Mouse (Mus musculus) midbrain, embryonic 16.5 days (tissue): Measurements from ENCODE around the gene Calcb. TPM values are rescaled to one million over a fixed set of nuclear protein-coding genes. Genes with fewer than 3 reads are reported as not detected.
A peak's percentile ranks its signal among the peaks of the same experiment; 100 is the strongest.
"Not testable (repeated sequence)": the region's sequence is repeated elsewhere in the genome, so short reads cannot be mapped to it uniquely, and the experiment has no call there.

ENCODE experiments used
- ATAC-seq: fragments of 200-750 bp; cut with Nextera tagmentation; 2 replicates; pipeline ENCODE4 v1.8.0; 2017; ENCODE audit warnings: moderate TSS enrichment
- H3K27ac ChIP-seq: fragments of 300-500 bp; sonication (generic); 2 replicates; pipeline ENCODE4 v1.5.1; 2014; ENCODE audit warnings: mild to moderate bottlenecking, low read length, mixed read lengths
- H3K27me3 ChIP-seq: fragments of 300-500 bp; sonication (generic); 2 replicates; pipeline ENCODE4 v1.6.1; 2014; ENCODE audit warnings: low read depth, low read length, mixed read lengths; ENCODE audit not compliant: control insufficient read depth, insufficient read depth
- H3K36me3 ChIP-seq: fragments of 300-500 bp; sonication (generic); 2 replicates; pipeline ENCODE4 v1.6.1; 2014; ENCODE audit warnings: mild to moderate bottlenecking, low read length, moderate library complexity, mixed read lengths; ENCODE audit not compliant: control insufficient read depth, insufficient read depth
- H3K4me1 ChIP-seq: fragments of 300-500 bp; sonication (generic); 2 replicates; pipeline ENCODE4 v1.6.1; 2014; ENCODE audit warnings: mild to moderate bottlenecking, low read length, mixed read lengths; ENCODE audit not compliant: control insufficient read depth, insufficient read depth
- H3K4me2 ChIP-seq: fragments of 300-500 bp; sonication (generic); 2 replicates; pipeline ENCODE4 v1.6.1; 2014; ENCODE audit warnings: mild to moderate bottlenecking, low read length, mixed read lengths
- H3K4me3 ChIP-seq: fragments of 300-500 bp; sonication (generic); 2 replicates; pipeline ENCODE4 v1.5.1; 2014; ENCODE audit warnings: low read depth, mild to moderate bottlenecking, low read length, moderate library complexity, mixed read lengths
- H3K9ac ChIP-seq: fragments of 300-500 bp; sonication (generic); 2 replicates; pipeline ENCODE4 v1.6.1; 2014; ENCODE audit warnings: low read depth, low read length, mixed read lengths
- H3K9me3 ChIP-seq: fragments of 300-500 bp; sonication (generic); replicated peaks from 2 replicates; pipeline ENCODE4 v1.6.1; 2014; ENCODE audit warnings: mild to moderate bottlenecking, low read length, mixed read lengths; ENCODE audit not compliant: control insufficient read depth, poor library complexity, severe bottlenecking
- WGBS: fragments of 180-500 bp; shearing (Covaris S2); extraction: QIAGEN DNeasy Blood & Tissue Kit; methylation state at CpG from one replicate; pipeline ENCODE4 v1.1.7; 2014; 5-methylcytosine and 5-hydroxymethylcytosine counted together
- polyA plus RNA-seq: library from polyadenylated mRNA; unstranded; fragments of >200 nt; fragmentation: Nextera tagmentation; extraction: Ambion mirVana; gene quantifications from 2 replicates; pipeline ENCODE4 v1.2.1, GENCODE M21; 2015

The Calcb gene
- polyA plus RNA-seq, 1 experiment from 2014 or later, result 0.39 TPM

- no peak for ATAC-seq
- H3K9ac ChIP-seq, result no peak overlapping the region
- H3K4me2 ChIP-seq, result peak overlapping the region; percentile 37
- H3K36me3 ChIP-seq, result no peaks in the 10 kb centered on the region
- H3K4me1 ChIP-seq, result peaks cover 13% of the 10 kb centered on the region
- H3K9me3 ChIP-seq, result no peaks in the 10 kb centered on the region
- no peak overlapping the region for H3K27ac ChIP-seq
- peak overlapping the region; percentile 1; the same call in 1 of the 2 replicates for H3K4me3 ChIP-seq
- 3% methylated on average over 17 of the region's 17 CpGs for WGBS
- H3K27me3 ChIP-seq, result peaks cover 24% of the 10 kb centered on the region
Observed at GRCm38 (mm10) chr7:114719381-114720131, 1.1 kb downstream of the Calcb start.

GRCm38 (mm10) chr7:114729696-114730095 is 11.3 kb downstream of the Calcb start:
- not testable (repeated sequence) for H3K4me3 ChIP-seq, H3K27me3 ChIP-seq, ATAC-seq, H3K9ac ChIP-seq, H3K36me3 ChIP-seq, H3K4me1 ChIP-seq, H3K9me3 ChIP-seq, H3K4me2 ChIP-seq, H3K27ac ChIP-seq
- WGBS, result 62% methylated on average over 4 of the region's 4 CpGs

GRCm38 (mm10) chr7:114731175-114731574 is 12.7 kb downstream of the Calcb start:
- H3K27ac ChIP-seq, result no peak overlapping the region
- H3K9ac ChIP-seq, result no peak overlapping the region
- ATAC-seq, result no peak
- H3K4me2 ChIP-seq, result no peak overlapping the region
- no peaks in the 10 kb centered on the region for H3K9me3 ChIP-seq
- H3K27me3 ChIP-seq, result no peaks in the 10 kb centered on the region
- no peaks in the 10 kb centered on the region for H3K36me3 ChIP-seq
- no peaks in the 10 kb centered on the region for H3K4me1 ChIP-seq
- no peak overlapping the region for H3K4me3 ChIP-seq
- 78% methylated on average over 6 of the region's 6 CpGs for WGBS

DNA sequence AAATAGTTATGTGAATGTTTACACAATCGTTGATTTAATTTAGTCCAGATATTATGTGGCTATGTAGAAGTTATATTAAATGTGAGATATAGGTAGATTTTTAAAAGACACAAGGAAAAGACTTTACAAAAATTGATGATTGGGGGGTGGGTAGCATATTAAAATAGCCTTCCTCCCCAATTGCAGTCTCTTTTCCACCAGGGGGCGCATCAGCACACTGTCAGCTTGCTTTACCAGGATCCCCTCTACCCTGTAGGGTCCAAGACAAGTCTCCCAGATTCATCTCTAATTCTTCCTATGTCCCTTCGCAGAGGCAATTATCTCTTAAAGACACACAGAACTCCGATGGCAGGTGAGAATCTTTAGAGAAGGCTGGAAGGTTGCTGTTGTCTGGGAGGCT is 13.3 kb downstream of the Calcb start:
- not testable (repeated sequence) for H3K9ac ChIP-seq, H3K4me1 ChIP-seq, H3K9me3 ChIP-seq, ATAC-seq, H3K27ac ChIP-seq, H3K4me2 ChIP-seq, H3K27me3 ChIP-seq, H3K4me3 ChIP-seq, H3K36me3 ChIP-seq
- WGBS, result 41% methylated on average over 4 of the region's 4 CpGs

DNA sequence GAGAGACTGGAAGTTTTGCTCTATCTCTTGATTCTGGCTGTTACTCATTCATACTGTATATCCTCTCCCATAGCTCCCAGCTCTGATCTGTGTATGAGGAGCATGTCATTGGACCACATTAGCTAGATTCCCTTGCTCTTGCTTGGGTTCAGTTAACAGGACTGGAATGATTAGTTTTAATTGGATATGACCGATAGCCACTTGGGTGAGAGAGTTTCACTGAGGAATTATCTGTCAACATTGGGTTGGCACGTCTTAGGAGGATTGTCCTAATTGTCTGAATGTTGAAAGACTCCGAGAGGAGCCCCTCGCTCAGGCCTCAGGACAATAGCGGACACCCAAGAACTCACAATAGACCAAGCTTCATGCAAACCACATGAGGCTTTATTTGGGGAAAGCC is 17.8 kb downstream of the Calcb start:
- Histone ChIP-seq H3K4me2 (no peak overlapping the region), H3K9ac (no peak overlapping the region)

DNA sequence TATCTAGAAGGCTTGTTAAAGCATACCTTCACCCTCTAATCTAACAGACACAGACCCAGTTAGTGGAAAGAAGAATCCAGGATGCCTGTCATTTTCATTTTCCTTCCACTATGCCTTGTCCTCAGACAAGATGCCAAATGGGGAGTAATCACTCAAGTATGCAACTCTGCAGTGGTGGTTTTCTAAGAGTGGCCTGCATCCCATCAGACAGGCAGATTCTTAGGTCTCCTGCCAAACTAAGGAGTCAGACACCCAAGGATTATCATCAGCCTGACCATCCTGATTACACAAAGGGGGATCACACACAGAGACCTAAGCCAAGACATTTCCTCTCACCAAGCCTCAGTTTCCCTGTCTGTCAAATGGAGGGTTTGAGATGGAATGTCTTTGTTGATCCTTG is 19.7 kb downstream of the Calcb start:
- H3K27ac ChIP-seq, result no peak overlapping the region
- ATAC-seq, result no peak
- no peak overlapping the region for H3K4me3 ChIP-seq
- H3K36me3 ChIP-seq, result no peaks in the 10 kb centered on the region
- H3K4me2 ChIP-seq, result no peak overlapping the region
- no peaks in the 10 kb centered on the region for H3K27me3 ChIP-seq
- H3K9ac ChIP-seq, result no peak overlapping the region
- H3K9me3 ChIP-seq, result no peaks in the 10 kb centered on the region
- H3K4me1 ChIP-seq, result no peaks in the 10 kb centered on the region

More for the DNA sequence above, 17.8 kb downstream of the Calcb start:
- Histone ChIP-seq H3K27me3 (no peaks in the 10 kb centered on the region), H3K4me1 (no peaks in the 10 kb centered on the region), H3K9me3 (no peaks in the 10 kb centered on the region), H3K27ac (no peak overlapping the region), H3K4me3 (no peak overlapping the region), H3K36me3 (no peaks in the 10 kb centered on the region)
- WGBS, result 38% methylated on average over 5 of the region's 5 CpGs
- ATAC-seq, result no peak

GRCm38 (mm10) chr7:114740360-114741165 is 22.1 kb downstream of the Calcb start:
- Histone ChIP-seq H3K27ac (no peak overlapping the region), H3K9ac (no peak overlapping the region), H3K36me3 (no peaks in the 10 kb centered on the region), H3K4me2 (no peak overlapping the region), H3K9me3 (no peaks in the 10 kb centered on the region), H3K27me3 (no peaks in the 10 kb centered on the region), H3K4me1 (peaks cover 5% of the 10 kb centered on the region; the same call in 1 of the 2 replicates), H3K4me3 (no peak overlapping the region)
- no peak for ATAC-seq
- 52% methylated on average over 6 of the region's 6 CpGs for WGBS

- H3K36me3 ChIP-seq, result no peaks in the 10 kb centered on the region
- WGBS, result 75% methylated on average over 5 of the region's 5 CpGs
Observed at GRCm38 (mm10) chr7:114743022-114743780, 24.8 kb downstream of the Calcb start, which contains the start of gene Insc. TSS of gene Insc (plus strand) at chr7:114743694.

More at GRCm38 (mm10) chr7:114743022-114743780, 24.8 kb downstream of the Calcb start, which contains the start of gene Insc:
- H3K9ac ChIP-seq, result no peak within 1 kb of the TSS
- peaks cover 8% of the 10 kb centered on the region for H3K4me1 ChIP-seq
- H3K4me3 ChIP-seq, result no peak within 1 kb of the TSS
- no peaks in the 10 kb centered on the region for H3K9me3 ChIP-seq
- no peak for ATAC-seq
- H3K27me3 ChIP-seq, result no peaks in the 10 kb centered on the region
- H3K4me2 ChIP-seq, result no peak within 1 kb of the TSS
- H3K27ac ChIP-seq, result no peak within 1 kb of the TSS
